Mouse (Mus musculus): Measurements from ENCODE around the gene Gm17078. TPM values are rescaled to one million over a fixed set of nuclear protein-coding genes. Genes with fewer than 3 reads are reported as not detected.
"Not testable (repeated sequence)": the region's sequence is repeated elsewhere in the genome, so short reads cannot be mapped to it uniquely, and the experiment has no call there.

The Gm17078 gene
- not detected for total RNA-seq (2021)

DNA sequence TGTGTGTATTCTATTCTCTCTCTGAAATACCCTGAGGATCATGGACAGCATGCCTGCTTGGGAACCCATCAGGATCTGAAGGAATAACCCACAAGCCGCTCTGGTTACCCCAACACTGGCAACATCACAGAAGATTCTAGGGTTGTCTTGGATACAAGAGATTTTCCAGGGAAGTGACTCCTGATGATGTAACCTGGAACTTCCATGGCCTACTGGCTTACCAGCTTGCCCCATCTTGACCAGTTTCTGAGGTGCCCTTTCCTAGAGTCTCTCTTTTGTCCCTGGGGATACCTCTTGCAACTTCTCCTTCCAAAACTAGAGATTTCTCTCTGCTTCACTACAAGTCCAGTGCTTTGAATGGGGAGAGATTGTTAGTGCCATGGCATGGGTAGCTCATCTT, at the start of gene Gm17078:
Gm17078 (minus strand) TSS at position 101 of the 400 bp plus-strand sequence.
- intact Hi-C loops (cut with DNase I): no loop called here

DNA sequence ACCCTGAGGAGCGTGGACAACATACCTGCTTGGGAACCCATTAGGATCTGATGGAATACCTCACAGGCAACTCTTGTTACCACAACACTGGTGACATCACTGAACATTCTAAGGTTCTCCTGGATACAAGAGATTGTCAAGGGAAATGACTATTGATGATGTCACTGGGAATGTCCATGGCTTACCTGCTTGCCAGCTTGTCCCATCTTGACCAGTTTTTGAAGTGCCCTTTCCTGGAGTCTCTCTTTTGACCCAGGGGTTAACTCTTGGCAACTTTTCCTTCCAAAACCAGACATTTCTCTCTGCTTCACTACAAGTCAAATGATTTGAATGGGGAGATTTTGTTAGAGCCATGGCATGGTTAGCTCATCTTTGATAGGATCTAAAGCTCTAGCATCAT, 24.5 kb upstream of the Gm17078 start, which contains the start of gene Gm4181:
Gm4181 (minus strand) TSS at position 101 of the 400 bp plus-strand sequence.
- DNase-seq (ENCODE audit: low spot score in 2 of 2); intact Hi-C loops (cut with DNase I): not testable (repeated sequence)

More for the DNA sequence above, at the start of gene Gm17078:
- no peak for DNase-seq (ENCODE audit: low spot score in 2 of 2)

DNA sequence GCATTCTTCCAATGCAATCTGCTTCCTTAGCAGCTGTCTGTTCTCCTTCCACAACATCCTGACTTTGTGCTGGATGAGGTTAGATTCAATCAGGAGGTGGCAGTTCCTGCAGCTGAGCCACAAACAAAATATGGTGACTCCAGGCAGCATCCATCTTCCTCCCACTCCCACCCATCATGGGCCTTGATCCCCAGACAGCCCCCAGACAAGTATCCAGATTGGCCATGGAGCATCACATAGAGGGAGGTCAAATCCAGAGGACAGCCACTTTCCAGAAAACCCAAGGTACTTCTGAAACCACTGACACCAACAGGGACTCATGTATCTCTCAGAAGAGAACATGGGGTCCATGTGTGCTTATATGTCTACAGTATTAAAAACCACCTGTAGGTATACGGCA, 21.3 kb upstream of the Gm17078 start:
- intact Hi-C loops (cut with DNase I): not testable (repeated sequence)
- DNase-seq (ENCODE audit: low spot score in 2 of 2): peak; percentile 6 to 20

DNA sequence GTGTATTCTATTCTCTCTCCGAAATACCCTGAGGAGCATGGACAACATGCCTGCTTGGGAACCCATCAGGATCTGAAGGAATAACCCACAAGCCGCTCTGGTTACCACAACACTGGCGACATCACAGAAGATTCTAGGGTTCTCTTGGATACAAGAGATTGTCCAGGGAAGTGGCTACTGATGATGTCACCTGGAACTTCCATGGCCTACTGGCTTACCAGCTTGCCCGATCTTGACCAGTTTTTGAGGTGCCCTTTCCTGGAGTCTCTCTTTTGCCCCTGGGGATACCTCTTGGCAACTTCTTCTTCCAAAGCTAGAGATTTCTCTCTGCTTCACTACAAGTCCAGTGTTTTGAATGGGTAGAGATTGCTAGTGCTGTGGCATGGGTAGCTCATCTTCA, 19.1 kb downstream of the Gm17078 start, which contains the start of gene Gm17174:
Gm17174 (minus strand) TSS at position 101 of the 400 bp plus-strand sequence.
- DNase-seq (ENCODE audit: low spot score in 2 of 2); intact Hi-C loops (cut with DNase I): not testable (repeated sequence)

DNA sequence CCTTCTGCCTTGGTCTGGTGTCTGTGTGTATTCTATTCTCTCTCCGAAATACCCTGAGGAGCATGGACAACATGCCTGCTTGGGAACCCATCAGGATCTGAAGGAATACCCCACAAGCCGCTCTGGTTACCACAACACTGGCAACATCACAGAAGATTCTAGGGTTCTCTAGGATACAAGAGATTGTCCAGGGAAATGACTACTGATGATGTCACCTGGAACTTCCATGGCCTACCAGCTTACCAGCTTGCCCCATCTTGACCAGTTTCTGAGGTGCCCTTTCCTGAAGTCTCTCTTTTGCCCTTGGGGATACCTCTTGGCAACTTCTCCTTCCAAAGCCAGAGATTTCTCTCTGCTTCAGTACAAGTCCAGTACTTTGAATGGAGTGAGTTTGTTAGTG, 37.1 kb downstream of the Gm17078 start, which contains the start of gene Gm17175:
Gm17175 (minus strand) TSS at position 101 of the 400 bp plus-strand sequence.
- DNase-seq (ENCODE audit: low spot score in 2 of 2); intact Hi-C loops (cut with DNase I): not testable (repeated sequence)

Other genes starting within 250 kb of the Gm17078 start
- not detected for gene Gm7247, start 249.6 kb downstream of the Gm17078 start, total RNA-seq (2021)
- gene Vmn2r88, start 200.5 kb downstream of the Gm17078 start, total RNA-seq (2021): not detected
- gene Vmn2r89, start 159.5 kb downstream of the Gm17078 start, total RNA-seq (2021): not detected
- gene Gm5622, start 58.5 kb downstream of the Gm17078 start, total RNA-seq (2021): not detected
- gene Gm17175, start 37.2 kb downstream of the Gm17078 start, total RNA-seq (2021): not detected
- not detected for gene Gm17174, start 19.2 kb downstream of the Gm17078 start, total RNA-seq (2021)
- gene Gm4181, start 24.4 kb upstream of the Gm17078 start, total RNA-seq (2021): not detected
- not detected for gene Gm17079, start 84.2 kb upstream of the Gm17078 start, total RNA-seq (2021)
- gene Gm5800, start 105.9 kb upstream of the Gm17078 start, total RNA-seq (2021): not detected
- not detected for gene Ang4, start 162.3 kb upstream of the Gm17078 start, total RNA-seq (2021)
- gene AY358078, start 188.7 kb upstream of the Gm17078 start, total RNA-seq (2021): not detected
- not detected for gene Ear6, start 242.4 kb upstream of the Gm17078 start, total RNA-seq (2021)

All from left cerebral cortex, postnatal 25 days (tissue).